In the genomic region with DNA sequence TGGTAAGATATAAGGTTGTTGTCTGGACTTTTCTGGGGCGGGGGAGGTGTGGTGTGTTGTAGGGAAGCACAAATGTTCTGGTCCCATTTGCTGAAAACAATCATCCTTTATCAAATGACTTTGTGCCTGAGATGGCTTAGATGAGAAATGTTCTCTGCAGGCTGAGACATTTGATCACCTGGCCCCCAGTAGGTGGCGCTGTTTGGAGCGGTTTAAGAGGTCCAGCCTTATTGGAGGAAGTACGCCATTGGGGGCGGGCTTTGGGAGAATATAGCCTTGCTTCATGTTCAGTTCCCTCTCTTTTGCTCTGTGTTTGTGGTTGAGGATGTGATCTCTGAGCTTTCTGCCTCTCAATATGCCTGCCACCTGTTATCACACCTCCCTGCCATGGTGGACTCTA, we compare ENCODE assay signal across 10 mouse cellular contexts. TPM values are rescaled to one million over a fixed set of nuclear protein-coding genes. Genes with fewer than 3 reads are reported as not detected.
DNase-seq lines count a peak whose midpoint lies in the region; ATAC-seq and TF ChIP-seq lines count a peak whose summit lies in the region.
"Had no signal": no experiment of that assay in that cellular context is flagged by ENCODE, and none has a peak within 500 bp of the region (broad histone marks: within the 10 kb centered on the region; RNA-seq: fewer than 3 reads in every experiment).

No protein-coding gene starts in this region.

- no peak overlapping the region for H3K9ac ChIP-seq in forebrain, embryonic 15.5 days (replicated peaks)

- 58% methylated on average over 5 of the region's 5 CpGs for WGBS in bone marrow, adult 2 months
- 47% methylated on average over 5 of the region's 5 CpGs for WGBS in lung, adult 2 months
- 60% methylated on average over 5 of the region's 5 CpGs for WGBS in forebrain, embryonic 15.5 days

- TF ChIP-seq POLR2A in bone marrow, adult 2 months (IDR thresholded peaks at IDR 0.05; ENCODE audit: borderline replicate concordance, control insufficient read depth, low read depth, low read length) = no peak
- no peak for TF ChIP-seq POLR2A in lung, adult 2 months (IDR thresholded peaks at IDR 0.05; ENCODE audit: borderline replicate concordance, extremely low read depth, low read depth, low read length)

- H3K27ac ChIP-seq in bone marrow, adult 2 months (ENCODE audit: control insufficient read depth, insufficient read depth, low read depth, low read length, poor library complexity) = no peak overlapping the region
- H3K27ac ChIP-seq in forebrain, embryonic 15.5 days (replicated peaks) = no peak overlapping the region

- H3K4me3 ChIP-seq in bone marrow, adult 2 months (replicated peaks; ENCODE audit: control insufficient read depth, low read depth, low read length) = no peak overlapping the region
- H3K4me3 ChIP-seq in lung, adult 2 months (replicated peaks; ENCODE audit: extremely low read depth, low read depth, low read length) = no peak overlapping the region
- no peak overlapping the region for H3K4me3 ChIP-seq in forebrain, embryonic 15.5 days

- H3K27me3 ChIP-seq in forebrain, embryonic 15.5 days = no peaks in the 10 kb centered on the region

- no peaks in the 10 kb centered on the region for H3K4me1 ChIP-seq in bone marrow, adult 2 months (ENCODE audit: control insufficient read depth, insufficient read depth, low read length)
- H3K4me1 ChIP-seq in lung, adult 2 months (ENCODE audit: control insufficient read depth, insufficient read depth, low read length) = no peaks in the 10 kb centered on the region
- H3K4me1 ChIP-seq in forebrain, embryonic 15.5 days = no peaks in the 10 kb centered on the region

- no peaks in the 10 kb centered on the region for H3K36me3 ChIP-seq in forebrain, embryonic 15.5 days

- DNase-seq in gastrocnemius, adult 18-20 months (ENCODE audit: low spot score) = peak; percentile 3
- no peak for DNase-seq in gastrocnemius, adult 8-10 months (ENCODE audit: low spot score in 2 of 2)
- DNase-seq in 416B (ENCODE audit: low read depth) = peak; percentile 63
- peak; percentile 5 for DNase-seq in lung, adult 2 months
- DNase-seq in frontal cortex, adult 2 months (ENCODE audit: extremely low spot score in 1 of 2, low spot score in 1 of 2) = no peak

- H3K9me3 ChIP-seq in forebrain, embryonic 15.5 days = no peaks in the 10 kb centered on the region

- no peak overlapping the region for H3K4me2 ChIP-seq in forebrain, embryonic 15.5 days (replicated peaks)

- no peak for ATAC-seq in megakaryocyte-erythroid progenitor cell, adult 5-6 weeks (replicated peaks; ENCODE audit: low FRiP score, low TSS enrichment, poor library complexity, severe bottlenecking)
- no peak for ATAC-seq in forebrain, embryonic 15.5 days (replicated peaks)

- peak; percentile 30; the same call in 1 of the 2 replicates for TF ChIP-seq CTCF in bone marrow, adult 2 months (IDR thresholded peaks at IDR 0.05; ENCODE audit: control insufficient read depth, insufficient read depth, low read length)
- TF ChIP-seq CTCF in lung, adult 2 months (IDR thresholded peaks at IDR 0.05; ENCODE audit: insufficient read depth, low read length) = peak; percentile 29; the same call in 1 of the 2 replicates

RNA-seq across cellular contexts. Expression of a gene that starts 44.2 kb away (rescaled TPM):
- total RNA-seq in gastrocnemius, adult 18-20 months (2021) = not detected
- total RNA-seq in gastrocnemius, adult 8-10 months (2022) = not detected
- polyA plus RNA-seq in bone marrow, adult 2 months (2011; ENCODE audit: insufficient read depth, insufficient read length, low replicate concordance, missing spikeins) = not detected in 2 replicates
- not detected in 2 replicates for polyA plus RNA-seq in lung, adult 2 months (2012; rRNA removed)
- 0.06 TPM in 1 of 2 replicates, not detected in the other for polyA plus RNA-seq in frontal cortex, adult 2 months (2012; rRNA removed)
- not detected in 2 replicates for total RNA-seq in megakaryocyte-erythroid progenitor cell, adult 5-6 weeks (2014; fragmentation: Nextera tagmentation)
- not detected in 2 replicates for total RNA-seq in megakaryocyte-erythroid progenitor cell, adult 5-6 weeks (2017)
- not detected in 2 replicates for polyA plus RNA-seq in forebrain, embryonic 15.5 days (2015; fragmentation: Nextera tagmentation; extraction: Ambion mirVana)
- polyA plus RNA-seq: gonadal fat pad, adult 2 months; liver, embryonic 16.5 days had no signal

Comparison
In these comparisons a context has a peak if more than half of its experiments do, and no peak if none do; other contexts are left out.
1. DNase-seq: peak in gastrocnemius, adult 18-20 months (single experiment), 416B (single experiment) and lung, adult 2 months (single experiment); none in gastrocnemius, adult 8-10 months (0 of 2) and frontal cortex, adult 2 months (0 of 2).